Mouse (Mus musculus): ENCODE measurements around the gene Dcaf10.
"Not testable (repeated sequence)": the region's sequence is repeated elsewhere in the genome, so short reads cannot be mapped to it uniquely, and the experiment has no call there.

The Dcaf10 gene

DNA sequence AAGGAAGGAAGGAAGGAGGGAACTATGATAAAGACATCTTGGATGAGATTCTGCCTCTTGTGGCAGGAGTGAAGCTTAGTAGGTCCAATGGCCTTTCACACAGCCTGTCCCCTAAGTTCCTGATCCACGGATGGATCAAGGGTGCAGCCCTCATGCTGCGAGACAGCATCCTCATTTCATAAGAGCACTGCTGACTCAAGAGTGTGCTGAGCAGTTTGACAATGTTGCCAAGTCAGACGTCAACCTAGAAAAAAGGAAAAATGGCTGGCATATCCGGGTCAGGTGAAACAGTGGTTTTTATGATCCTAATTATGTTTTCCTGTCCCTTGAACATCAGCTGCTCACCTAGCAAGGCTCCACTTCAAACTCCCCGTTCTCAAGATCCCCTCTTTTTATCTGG, 51.8 kb downstream of the Dcaf10 start:
- DNase-seq (ENCODE audit: low read depth): no peak

DNA sequence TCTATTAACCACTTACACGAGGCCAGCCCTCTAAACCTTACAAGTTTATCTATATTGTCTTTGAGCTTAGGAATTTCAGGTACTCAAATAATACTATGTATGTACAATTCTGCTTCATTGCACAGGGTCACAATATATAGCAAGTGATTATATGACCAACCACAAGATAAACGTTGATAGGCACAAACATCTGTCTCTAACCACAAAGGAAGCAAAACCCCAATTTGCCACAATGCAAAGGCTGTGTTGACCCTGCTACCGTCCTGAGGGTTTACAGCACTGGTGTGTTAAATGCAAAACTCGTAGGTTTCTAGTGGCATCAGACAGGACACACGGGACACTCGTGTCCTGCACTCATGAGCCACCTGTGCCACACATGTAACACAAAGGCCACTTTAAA, 54.3 kb downstream of the Dcaf10 start:
- DNase-seq (ENCODE audit: low read depth): not testable (repeated sequence)

- not testable (repeated sequence) for DNase-seq (ENCODE audit: low read depth)
Measured at GRCm38 (mm10) chr4:45398315-45398714, 56.4 kb downstream of the Dcaf10 start.

DNA sequence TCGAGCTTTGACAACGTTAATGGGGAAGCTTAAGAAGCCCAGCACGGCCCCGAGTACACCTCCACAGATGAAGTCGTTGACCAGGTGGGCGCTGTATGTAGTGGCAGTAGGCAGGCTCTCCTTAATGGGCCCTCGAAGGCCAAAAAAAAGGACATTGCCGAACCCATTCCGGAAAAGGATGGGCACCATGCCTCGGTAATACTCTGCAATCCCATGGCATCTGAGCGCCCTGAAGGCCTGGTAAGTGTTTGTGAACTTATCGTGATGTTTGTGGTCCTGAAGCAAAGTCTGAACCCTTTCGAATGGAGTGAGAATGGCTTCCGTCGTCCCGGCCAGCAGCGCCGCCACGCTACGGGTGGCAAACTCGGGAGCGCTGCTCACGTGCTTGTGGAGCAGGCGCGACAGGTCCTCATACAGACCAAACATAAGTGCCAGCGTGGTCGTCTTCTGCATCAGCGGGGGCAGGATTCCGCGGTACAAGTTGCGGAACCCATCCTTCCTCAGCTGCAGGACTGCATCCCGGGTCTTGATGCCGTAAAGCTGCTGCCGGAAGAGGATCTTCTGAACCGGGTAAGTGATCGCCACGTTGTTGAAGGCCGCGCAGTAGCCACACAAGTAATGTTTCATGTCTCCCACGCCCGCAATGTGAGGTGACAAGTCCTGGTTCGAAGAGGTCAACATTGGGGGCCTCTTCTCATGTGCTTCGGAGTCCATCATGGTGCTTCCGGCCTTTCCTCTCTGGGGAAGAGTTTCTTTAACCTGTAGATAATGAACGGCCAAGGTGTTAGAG, 57.7 kb downstream of the Dcaf10 start:
- no peak for DNase-seq (ENCODE audit: low read depth)

- no peak for DNase-seq (ENCODE audit: low read depth)
Measured at GRCm38 (mm10) chr4:45402281-45402680, 60.4 kb downstream of the Dcaf10 start.

DNA sequence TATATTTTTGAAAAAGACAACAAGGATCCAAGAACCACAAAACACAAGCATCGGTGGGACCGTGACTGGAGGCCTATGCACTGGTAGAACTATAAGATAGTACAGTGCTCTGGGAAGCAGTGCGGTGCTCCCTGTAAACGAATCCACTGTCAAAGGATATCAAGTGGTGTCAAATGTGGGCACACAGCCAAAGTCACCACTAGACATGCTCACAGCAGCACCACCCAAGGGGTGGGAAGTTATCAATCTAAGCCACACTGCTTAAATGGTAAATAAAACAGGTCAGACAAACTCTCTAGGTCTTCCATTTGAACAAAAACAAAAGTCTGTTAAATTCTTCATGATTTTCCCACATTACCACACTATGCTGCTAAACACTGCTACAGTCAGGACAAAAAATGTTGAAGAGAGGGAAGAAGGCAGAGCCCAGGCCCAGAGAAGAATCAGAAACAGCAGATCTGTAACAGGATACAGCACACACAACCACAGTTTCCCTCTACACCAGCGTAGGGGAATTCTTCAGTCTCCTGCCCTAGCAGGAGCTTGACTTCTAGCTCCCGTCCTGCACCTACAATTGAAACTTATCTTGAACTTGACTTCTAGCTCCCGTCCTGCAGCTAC, 61.1 kb downstream of the Dcaf10 start:
- DNase-seq (ENCODE audit: low read depth): no peak

DNA sequence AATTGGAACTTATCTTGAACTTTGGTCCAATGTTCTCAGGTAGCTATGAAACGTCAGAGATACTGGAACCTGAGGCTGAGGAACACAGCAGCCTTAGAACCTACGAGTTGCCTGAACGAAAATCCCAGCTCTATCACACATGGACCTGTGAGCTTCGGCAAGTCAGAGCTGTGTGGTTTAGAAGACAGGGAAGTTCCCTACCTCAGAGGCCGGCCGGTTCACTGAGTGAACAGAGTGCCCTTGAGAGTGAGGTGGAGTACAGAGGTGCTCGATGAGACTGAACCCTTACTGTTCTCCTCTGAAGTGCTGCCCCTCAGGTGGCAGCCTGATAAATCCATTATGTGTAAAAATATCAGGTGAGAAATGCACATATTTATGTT, 61.6 kb downstream of the Dcaf10 start:
- no peak for DNase-seq (ENCODE audit: low read depth)

GRCm38 (mm10) chr4:45404086-45404485, 62.2 kb downstream of the Dcaf10 start:
- no peak for DNase-seq (ENCODE audit: low read depth)

- DNase-seq (ENCODE audit: low read depth): no peak
Measured at GRCm38 (mm10) chr4:45405315-45405714, 63.4 kb downstream of the Dcaf10 start.

DNA sequence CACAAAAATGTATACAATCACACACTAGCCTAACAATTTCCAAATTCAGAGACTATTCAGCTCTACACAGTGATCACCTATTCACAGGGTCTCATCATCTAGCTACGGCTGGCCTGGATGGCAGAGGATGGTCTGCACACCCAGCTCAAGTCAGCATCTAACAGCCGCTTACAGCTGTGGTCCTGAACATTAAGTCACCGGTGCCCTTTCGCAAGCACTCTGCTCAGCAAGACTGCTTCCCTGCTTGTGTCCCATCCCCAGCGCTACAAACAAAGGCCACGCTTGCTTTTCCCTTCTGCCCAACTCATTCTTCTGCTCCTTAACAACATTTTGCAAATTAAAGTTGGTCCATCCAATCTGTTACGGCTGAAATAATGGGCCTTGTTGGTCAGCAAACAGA, 64.5 kb downstream of the Dcaf10 start:
- DNase-seq (ENCODE audit: low read depth): no peak

DNA sequence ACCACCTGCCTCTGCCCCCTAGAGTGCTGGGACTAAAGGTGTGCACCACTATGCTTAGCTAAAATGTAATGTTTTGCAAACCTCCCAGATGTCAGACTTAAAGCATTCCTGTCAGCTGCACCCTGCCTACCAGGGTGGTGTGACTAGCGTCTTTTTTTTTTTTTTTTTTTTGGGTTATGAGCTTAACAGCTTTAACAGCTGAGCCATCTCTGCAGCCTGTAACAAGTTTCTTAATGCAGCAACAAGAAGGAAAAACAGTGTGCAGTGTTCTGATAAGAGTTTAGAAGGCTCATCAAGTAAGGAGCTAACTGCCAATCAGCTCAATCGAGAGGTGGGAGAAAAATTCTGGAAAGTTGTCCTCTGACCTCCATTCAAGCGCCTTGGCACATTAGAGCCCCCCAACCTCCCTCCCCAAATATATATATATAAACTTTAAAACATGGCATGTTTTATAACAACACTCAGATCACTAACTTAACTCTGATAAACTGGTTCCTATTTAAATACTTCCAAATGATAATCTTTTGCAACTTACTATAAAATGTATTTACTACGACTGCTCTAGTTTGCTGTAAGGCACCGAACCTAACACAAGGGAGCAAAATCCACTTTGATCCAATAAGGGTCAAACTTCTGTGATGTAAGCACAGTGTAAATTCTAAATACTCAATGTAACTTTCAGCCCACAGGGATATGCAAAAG, 65.3 kb downstream of the Dcaf10 start:
- DNase-seq (ENCODE audit: low read depth): no peak

DNA sequence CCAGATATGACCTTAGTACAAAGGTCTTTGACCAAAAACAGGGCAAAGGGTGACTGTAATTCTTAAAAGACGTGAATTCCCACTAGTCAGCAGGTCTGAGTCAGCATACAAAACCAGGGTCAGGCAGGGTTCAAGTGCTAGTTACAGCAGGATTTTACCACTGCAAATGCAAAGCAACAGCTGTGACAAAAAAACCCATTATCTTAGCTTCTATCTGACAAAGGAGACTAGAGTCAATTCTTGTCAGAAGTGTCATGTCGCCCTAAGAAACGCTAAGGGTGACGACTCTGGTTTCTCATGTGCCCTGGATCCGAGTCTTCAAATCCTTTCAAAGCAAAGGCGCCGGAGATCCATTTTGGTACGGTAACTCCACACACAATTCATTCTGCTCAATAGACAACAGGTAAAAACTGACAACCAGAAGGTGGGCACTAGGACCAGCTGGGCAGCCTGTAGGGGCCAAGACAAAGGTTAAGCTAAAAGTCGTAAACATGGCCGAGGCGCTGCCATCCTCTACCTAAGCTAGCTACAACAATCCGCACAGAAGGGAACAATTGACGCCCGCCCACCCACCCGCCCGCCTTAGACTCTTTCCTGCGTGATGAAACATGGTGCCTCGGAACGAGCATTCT, 65.9 kb downstream of the Dcaf10 start:
- no peak for DNase-seq (ENCODE audit: low read depth)

DNA sequence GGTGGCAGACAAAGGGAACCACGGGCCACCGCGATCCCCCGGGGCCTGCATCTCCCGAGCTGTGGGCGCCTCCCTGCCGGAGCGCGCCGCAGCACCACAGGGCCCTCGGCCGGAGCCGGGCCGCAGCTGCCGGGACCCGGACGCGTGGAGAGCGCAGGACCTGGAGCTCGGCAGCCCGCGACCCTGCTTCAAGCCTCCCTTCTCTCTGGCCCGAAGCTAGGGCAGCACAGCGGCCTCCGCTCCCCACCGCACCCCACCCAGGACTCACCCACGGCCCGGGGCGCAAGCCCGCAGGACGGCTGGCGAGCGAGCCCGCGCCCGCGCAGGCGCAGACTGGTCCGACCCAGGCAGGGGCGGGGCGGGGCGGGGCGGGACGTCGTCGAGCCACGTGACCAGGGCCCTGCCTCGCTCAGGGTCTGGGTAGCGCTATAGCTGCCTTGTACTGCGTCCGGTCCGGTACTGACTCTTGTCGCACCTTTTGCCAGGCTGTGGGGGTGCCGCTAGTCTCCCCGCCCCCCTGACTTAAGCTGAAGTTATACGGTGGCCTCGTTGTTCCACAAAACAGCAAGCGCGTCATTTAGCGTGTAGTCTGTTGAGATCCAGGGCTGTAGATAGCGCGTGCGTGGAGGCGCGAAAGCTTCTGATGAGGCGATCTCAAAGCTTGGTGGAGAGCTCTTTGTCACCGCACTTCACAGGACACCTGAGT, 66.7 kb downstream of the Dcaf10 start, which contains the start of gene Slc25a51:
TSS of gene Slc25a51 (minus strand) at position 340 of the 706 bp plus-strand sequence.
- DNase-seq (ENCODE audit: low read depth): peak; percentile 77

DNA sequence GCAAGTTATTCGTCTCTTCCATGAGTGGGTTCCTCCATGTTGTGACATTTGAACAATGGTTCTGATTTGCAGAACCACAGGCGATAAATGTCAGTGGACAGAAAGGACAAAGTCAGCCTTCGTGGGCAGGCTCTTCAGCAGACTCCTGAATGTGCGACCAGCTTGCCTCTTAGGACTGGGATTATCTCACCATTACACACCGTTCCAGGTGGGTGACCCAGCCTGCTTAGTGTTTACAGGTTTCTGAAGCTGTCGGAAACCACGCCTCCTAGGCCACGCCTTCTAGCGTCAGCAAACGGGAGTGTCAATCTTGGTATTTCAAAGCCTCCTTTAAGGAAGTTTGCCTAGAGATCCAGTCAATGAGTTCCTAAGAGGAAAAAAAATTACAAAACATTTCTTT, 67.4 kb downstream of the Dcaf10 start:
- peak; percentile 69 for DNase-seq (ENCODE audit: low read depth)

GRCm38 (mm10) chr4:45411181-45411790, 69.4 kb downstream of the Dcaf10 start:
- no peak for DNase-seq (ENCODE audit: low read depth)

DNA sequence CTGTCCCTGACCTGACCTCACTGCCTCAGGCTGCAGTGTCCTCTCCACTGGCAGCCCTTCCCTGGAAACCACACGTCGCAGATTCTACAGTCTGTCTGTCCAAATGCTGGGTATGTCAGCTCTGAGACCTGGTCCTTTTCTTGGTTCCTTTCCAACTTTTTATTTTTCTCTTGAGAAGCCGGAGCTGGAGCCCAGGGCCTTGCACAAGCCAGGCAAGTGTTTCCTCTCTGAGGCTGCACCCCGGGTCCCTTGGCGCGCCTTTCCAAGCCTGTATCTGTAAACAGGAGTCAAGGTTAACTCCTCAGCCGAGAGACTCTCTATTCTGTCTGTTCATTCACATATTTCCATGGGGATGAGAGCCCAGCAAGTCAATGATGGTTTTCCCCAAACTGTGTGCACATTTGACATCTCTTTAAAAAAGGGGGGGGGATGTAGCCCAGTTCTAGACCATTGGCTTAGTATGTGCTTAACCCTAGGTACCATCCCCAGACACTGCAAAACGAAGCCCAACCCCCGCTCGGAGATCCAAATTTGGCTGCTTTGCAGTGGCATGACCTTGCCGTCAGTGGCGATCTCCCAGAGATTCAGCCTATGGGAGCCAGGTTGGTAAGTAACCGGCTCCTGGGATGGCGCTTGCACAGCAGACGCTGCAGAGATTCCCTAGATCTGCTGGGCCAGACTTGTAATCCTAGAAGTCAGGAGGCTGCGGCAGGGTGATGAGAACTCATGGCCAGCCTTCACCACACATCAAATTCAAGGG, 70.7 kb downstream of the Dcaf10 start:
- no peak for DNase-seq (ENCODE audit: low read depth)

GRCm38 (mm10) chr4:45413674-45414338, 71.9 kb downstream of the Dcaf10 start:
- DNase-seq (ENCODE audit: low read depth): no peak

- DNase-seq (ENCODE audit: low read depth): no peak
Measured at GRCm38 (mm10) chr4:45416314-45416713, 74.4 kb downstream of the Dcaf10 start.

GRCm38 (mm10) chr4:45418229-45418950, 76.5 kb downstream of the Dcaf10 start:
- no peak for DNase-seq (ENCODE audit: low read depth)

All from fibroblast of lung, adult 2 months (primary cell).